ENCODE assay signal across 12 mouse cellular contexts in genomic region chr14:24216064-24216463, GRCm38 (mm10). TPM values are rescaled to one million over a fixed set of nuclear protein-coding genes. Genes with fewer than 3 reads are reported as not detected.
DNase-seq lines count a peak whose midpoint lies in the region; ATAC-seq and TF ChIP-seq lines count a peak whose summit lies in the region.
"Had no signal": no experiment of that assay in that cellular context is flagged by ENCODE, and none has a peak within 500 bp of the region (broad histone marks: within the 10 kb centered on the region; RNA-seq: fewer than 3 reads in every experiment).

No protein-coding gene starts in this region.

- no peak for TF ChIP-seq CTCF in stomach, postnatal 0 days (IDR thresholded peaks at IDR 0.05; ENCODE audit: low read depth)

- H3K36me3 ChIP-seq in stomach, postnatal 0 days (ENCODE audit: control insufficient read depth, insufficient read depth, low read length) = no peaks in the 10 kb centered on the region
- H3K36me3 ChIP-seq: limb, embryonic 15.5 days had no signal

- no peak overlapping the region for H3K27ac ChIP-seq in stomach, postnatal 0 days (replicated peaks)
- H3K27ac ChIP-seq: limb, embryonic 15.5 days had no signal

- H3K4me3 ChIP-seq in stomach, postnatal 0 days (ENCODE audit: low read depth, low read length) = no peak overlapping the region
- H3K4me3 ChIP-seq: limb, embryonic 15.5 days had no signal

- no peak for TF ChIP-seq EP300 in stomach, postnatal 0 days (optimal IDR thresholded peaks at IDR 0.05)

- 51% methylated on average over 4 of the region's 4 CpGs for WGBS in stomach, postnatal 0 days

- peaks cover 7% of the 10 kb centered on the region; the same call in 1 of the 2 replicates for H3K4me1 ChIP-seq in stomach, postnatal 0 days (replicated peaks; ENCODE audit: control insufficient read depth, insufficient read depth)

- no peaks in the 10 kb centered on the region for H3K9me3 ChIP-seq in stomach, postnatal 0 days (ENCODE audit: control insufficient read depth, low read length)
- H3K9me3 ChIP-seq: limb, embryonic 15.5 days had no signal

- no peak overlapping the region for H3K9ac ChIP-seq in stomach, postnatal 0 days (ENCODE audit: low read length)
- H3K9ac ChIP-seq: limb, embryonic 15.5 days had no signal

- no peaks in the 10 kb centered on the region for H3K27me3 ChIP-seq in stomach, postnatal 0 days (ENCODE audit: control insufficient read depth, insufficient read depth, low read length)
- H3K27me3 ChIP-seq: limb, embryonic 15.5 days had no signal

- DNase-seq in embryo, embryonic 10 days (ENCODE audit: low spot score) = peak; percentile 47
- no peak for DNase-seq in embryo, embryonic 11 days
- DNase-seq in lung, postnatal 36 days = peak; percentile 22
- no peak for DNase-seq in lung, postnatal 10 days
- DNase-seq in kidney, postnatal 10 days = peak; percentile 53
- peak; percentile 38 for DNase-seq in stomach, postnatal 0 days (ENCODE audit: low spot score)
- DNase-seq in right cerebral cortex, postnatal 4 days = no peak
- DNase-seq: adrenal gland, postnatal 14 days; heart, postnatal 10 days had no signal

- peak; percentile 34 for ATAC-seq in stomach, postnatal 0 days (ENCODE audit: low FRiP score, low TSS enrichment)
- ATAC-seq in megakaryocyte-erythroid progenitor cell, adult 5-6 weeks (replicated peaks; ENCODE audit: low FRiP score, low TSS enrichment, poor library complexity, severe bottlenecking) = no peak

- H3K4me2 ChIP-seq in stomach, postnatal 0 days (replicated peaks; ENCODE audit: low read depth) = no peak overlapping the region
- H3K4me2 ChIP-seq: limb, embryonic 15.5 days had no signal

RNA-seq across cellular contexts. Expression of gene Dlg5, which starts 29.7 kb away (rescaled TPM):
- 3.8 and 5.0 TPM in 2 replicates for polyA plus RNA-seq in stomach, postnatal 0 days (2015; fragmentation: Nextera tagmentation; extraction: Ambion mirVana)
- 0.46 TPM in 1 of 2 replicates, not detected in the other for total RNA-seq in megakaryocyte-erythroid progenitor cell, adult 5-6 weeks (2014; fragmentation: Nextera tagmentation)
- total RNA-seq in megakaryocyte-erythroid progenitor cell, adult 5-6 weeks (2017) = not detected in 2 replicates
- total RNA-seq: neutrophil, adult 5-6 weeks had no signal

Comparison
In these comparisons a context has a peak if more than half of its experiments do, and no peak if none do; other contexts are left out.
1. DNase-seq: peak in embryo, embryonic 10 days (single experiment), lung, postnatal 36 days (single experiment), kidney, postnatal 10 days (single experiment) and stomach, postnatal 0 days (single experiment); none in embryo, embryonic 11 days (single experiment), lung, postnatal 10 days (single experiment) and right cerebral cortex, postnatal 4 days (single experiment).